Mouse (Mus musculus): ENCODE data around the gene Higd1b.

The Higd1b gene

DNA sequence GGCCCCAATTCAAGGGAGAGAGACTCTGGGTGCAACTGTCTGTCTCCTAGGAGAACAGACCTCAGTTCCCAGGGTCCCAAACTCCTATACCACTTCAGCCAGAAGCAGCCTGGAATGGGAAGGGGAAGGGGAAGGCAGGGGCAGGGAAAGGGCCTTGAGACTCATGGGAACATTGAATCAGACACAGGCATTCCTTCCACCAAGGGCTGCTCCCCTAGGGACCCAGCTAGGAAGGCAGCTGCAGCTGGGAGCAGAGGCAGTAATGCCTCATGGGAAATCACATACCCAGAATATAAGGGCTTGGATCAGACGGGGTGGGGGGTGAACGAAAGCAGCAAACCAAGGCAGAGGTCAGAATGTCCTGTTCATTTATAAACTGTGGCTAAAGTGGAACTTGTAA lies 2.5 kb downstream of the Higd1b start:
- in situ Hi-C loops (cut with MboI, MseI), result no loop called here

DNA sequence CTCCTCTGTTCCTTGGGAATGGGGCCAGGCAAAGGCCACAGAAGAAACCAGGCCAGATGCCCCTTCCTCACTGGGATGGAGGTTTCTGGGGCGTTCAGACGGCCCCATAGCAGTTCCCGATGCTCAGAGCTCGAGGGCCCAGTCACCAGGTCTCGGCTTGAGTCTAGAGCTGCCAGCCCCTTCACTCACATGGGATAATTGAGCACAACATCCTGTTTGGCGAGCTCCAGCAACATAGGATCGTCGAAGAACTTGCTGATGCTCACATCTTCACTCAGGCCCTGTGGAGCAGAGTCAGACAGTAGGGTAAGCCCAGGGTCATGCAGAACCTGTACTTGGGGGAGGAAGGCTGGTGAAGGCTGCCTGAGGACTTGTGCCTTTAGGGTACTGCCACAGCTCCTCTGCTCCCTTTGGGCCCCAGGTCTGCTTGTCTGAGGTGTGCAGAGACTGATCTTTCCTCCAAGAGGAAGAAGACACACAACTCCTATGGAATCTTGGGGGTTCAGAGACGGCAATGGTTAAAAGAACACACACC lies 3.0 kb downstream of the Higd1b start:
- in situ Hi-C loops (cut with MboI, MseI), result no loop called here

DNA sequence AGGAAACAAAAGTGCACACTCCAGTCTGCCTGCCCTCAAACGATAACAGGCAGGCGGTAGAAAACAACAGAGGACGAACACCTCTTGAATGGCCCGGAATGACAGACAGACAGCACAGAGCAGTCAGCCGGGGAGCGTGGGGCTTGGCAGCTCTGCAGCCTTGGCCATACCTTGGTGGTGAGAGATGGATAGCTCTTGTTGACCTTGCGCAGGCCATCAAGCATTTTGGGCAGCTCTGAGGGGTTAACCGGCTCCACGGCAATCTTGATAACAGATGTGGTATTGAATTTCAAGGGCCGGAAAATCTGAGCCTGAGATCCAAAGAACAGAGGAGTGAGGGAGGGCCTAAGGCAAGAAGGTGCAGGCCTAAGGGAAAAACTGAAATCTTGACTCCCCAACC lies 10.3 kb downstream of the Higd1b start:
- in situ Hi-C loops (cut with MboI, MseI), result no loop called here

DNA sequence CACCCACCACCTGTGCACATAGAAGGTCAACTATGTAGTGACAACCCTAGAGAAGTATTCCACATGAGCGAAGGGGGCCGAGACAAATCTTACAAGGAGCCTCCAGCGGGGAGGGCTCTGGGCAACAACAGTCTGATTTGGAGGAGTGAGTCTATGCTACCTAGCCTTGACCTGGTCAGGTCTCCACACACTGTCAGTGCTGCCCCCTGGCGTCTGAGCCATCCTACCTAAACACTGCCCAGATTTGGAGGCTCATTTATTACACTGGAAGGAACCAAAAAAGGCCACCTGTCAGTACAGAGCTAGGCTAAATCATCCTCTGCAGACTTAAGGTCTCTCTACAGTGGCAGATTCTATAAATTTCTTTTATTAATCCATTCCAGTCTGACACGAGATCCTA lies 16.2 kb downstream of the Higd1b start:
- in situ Hi-C loops (cut with MboI, MseI), result no loop called here

DNA sequence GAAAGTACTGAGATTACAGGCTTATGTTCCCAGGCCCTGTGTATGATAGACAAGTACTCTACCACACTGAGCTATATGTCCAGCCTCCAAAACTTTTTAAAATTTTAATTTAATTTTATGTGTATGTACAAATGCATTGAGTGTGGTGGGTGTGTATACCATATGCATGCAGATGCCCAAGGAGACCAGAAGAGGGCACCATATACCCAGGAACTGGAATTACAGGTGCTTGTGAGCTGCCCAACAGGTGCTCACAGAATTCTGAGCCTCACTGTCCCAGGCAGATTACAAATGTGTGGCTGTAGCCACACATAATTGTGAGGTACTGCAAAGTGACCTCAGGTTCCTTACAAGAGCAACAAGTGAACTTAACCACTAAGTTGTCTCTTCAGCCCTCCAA lies 18.1 kb downstream of the Higd1b start:
- in situ Hi-C loops (cut with MboI, MseI), result no loop called here

DNA sequence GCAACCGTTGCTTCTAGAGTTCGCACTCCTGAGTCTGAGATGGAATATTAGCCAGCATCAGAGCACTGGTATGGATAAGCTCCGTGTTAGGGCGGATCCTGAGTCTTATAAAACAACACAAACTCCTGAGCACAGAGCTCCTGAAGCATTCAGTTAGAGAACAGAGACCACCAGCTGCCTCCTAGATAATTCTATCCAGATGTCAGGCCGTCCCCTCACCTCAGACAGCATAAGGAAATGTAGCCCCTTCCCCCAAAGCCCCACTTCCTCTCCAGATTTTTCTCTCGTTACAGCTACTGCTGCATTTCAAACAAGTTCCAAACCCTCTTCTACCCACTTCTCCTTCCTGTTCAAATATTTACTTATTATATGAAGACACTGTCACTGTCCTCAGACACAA lies 20.3 kb downstream of the Higd1b start:
- in situ Hi-C loops (cut with MboI, MseI), result no loop called here

DNA sequence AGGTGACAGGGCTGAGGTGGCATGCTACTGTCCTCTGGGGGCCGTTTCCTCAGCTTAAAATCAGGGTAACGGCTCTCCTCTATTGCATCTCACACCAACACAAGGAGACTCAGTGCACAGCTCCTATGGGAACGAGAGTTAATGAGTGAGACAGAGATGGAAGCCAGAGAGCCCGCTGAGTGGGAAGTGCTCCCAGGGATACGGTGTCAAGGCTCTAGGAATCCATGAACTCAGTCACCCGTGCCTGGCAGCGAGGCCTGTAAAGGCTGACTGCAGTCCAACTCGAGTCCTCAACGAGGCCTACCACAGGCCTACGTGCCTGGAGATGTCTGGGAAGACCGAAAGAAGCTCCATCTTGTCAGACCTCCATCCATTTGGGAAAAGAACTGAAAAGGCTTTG lies 23.3 kb downstream of the Higd1b start:
- in situ Hi-C loops (cut with MboI, MseI), result no loop called here

DNA sequence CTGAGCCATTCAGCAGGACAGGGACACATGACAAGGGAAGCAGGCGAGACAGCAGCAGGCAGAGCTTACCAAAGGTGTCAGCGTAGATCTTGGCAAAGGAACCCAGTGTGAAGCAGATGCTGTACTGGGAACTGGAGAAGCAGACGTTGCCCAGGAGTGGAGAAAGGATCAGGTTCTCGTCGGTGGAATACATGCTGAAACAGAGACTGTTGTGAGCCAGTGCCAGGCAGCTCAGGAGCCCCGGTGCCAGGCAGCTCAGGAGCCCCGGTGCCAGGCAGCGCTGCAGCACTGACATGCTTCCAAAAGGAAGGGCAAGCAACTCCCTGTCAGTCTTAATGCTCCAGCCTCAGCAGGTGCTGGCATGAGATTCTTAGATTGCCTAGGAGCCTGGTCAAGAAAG lies 24.3 kb downstream of the Higd1b start:
- in situ Hi-C loops (cut with MboI, MseI), result loop anchor here (5.0 kb wide), 1 partner anchor 83 kb away; no protein-coding TSS in a partner anchor

DNA sequence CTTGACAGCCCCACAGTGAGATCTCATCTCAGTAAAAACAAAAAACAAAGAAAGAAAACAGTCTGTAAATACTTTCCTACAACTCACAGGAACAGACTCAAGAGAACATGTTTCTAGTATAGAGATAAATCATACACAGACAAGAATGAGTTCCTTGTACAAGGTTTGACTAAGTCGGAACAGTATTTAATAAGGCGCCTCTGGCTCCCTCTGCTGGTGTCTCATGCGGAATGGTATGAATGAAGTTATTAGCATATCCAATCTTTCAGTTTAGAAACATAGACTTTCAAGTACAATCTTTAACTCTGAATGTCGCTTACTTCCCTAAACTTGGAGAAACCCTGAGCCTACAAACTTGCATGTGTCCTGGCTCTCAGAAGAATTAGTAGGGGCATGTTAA lies 28.6 kb downstream of the Higd1b start:
- in situ Hi-C loops (cut with MboI, MseI), result loop anchor here (5.0 kb wide), 1 partner anchor 87 kb away; no protein-coding TSS in a partner anchor

DNA sequence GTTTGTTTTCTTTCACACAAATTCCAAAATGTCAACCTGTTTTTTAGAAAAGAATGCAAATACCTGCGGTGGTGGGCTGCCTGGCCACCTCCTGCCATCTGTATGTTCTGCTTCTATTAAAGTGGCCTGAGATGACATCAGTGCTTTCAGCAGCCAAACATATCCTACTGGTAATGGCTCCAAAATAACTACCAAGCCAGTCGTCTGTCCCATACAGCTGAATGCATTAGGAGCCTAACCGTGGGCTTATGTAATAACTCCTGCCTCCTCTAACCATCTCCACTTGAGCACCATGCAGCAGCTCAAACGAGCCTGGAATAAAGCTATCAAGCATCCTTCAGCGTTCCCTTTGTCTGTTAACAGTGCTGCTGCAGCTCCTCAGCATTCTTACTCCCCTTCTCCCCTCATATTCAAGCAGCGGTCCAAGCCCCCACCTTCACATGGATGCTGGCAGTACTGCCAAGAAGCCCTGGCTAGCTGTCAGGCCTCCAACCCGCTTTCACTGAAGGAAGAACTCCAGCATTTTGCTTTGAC lies 39.2 kb downstream of the Higd1b start:
- in situ Hi-C loops (cut with MboI, MseI), result no loop called here

DNA sequence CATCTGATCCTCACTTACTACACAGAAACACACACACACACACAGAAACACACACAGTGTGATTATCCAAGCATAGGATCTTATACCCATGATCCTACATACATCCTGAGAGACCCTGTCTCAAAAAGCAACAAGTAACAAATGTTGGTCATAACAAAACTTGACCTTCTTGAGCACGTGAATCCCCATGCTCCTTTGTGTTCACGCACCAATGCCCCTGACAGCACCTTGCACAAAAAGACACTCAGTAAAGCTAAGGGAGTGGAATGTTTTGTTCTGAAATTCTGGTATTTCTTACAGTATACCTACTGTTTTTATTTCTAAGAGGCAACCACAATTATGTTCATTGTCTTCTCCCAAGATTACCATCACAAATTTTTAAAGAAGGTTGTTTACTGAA lies 43.9 kb downstream of the Higd1b start:
- in situ Hi-C loops (cut with MboI, MseI), result no loop called here

DNA sequence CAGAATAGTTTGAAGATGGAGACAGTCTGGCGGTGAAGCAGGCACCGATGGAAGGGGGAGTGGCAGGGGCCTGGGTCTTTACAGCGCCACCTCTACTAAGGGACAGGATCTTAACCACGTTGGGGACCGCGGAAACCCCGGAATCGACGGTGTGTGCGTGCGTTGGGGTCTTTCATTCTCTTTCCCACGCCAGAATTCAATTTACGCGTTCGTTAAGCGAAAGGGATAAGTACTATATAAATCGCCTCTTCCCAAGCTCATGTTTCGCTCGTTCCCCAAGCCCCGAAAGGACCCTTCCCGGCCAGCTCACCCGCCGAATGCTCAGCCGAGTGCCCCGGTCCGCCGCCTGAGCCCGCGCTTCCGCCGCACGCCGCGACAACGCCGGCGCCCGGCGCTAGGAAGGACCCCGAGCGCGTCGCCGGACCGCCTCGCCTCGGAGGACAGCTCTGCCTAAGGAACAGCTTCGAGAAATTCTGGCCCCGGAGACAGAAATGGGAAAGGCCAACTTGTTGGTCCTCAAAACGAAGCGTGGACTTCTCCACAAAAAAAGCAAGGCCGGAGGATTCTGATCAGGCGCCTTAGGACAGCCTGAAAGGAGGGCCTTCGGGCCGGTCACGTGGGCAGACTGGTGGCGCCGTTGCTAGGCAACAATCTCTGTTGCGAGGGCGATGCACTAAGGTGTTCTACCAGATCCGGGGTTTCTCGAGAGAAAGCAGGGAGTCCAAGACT lies 45.1 kb downstream of the Higd1b start, which contains the start of the genes Eftud2 and Ccdc103:
Gene Eftud2, minus strand, starts transcription at position 401 of the 729 bp plus-strand sequence.
Gene Ccdc103, plus strand, starts transcription at position 620 of the 729 bp plus-strand sequence.
- in situ Hi-C loops (cut with MboI, MseI), result no loop called here

DNA sequence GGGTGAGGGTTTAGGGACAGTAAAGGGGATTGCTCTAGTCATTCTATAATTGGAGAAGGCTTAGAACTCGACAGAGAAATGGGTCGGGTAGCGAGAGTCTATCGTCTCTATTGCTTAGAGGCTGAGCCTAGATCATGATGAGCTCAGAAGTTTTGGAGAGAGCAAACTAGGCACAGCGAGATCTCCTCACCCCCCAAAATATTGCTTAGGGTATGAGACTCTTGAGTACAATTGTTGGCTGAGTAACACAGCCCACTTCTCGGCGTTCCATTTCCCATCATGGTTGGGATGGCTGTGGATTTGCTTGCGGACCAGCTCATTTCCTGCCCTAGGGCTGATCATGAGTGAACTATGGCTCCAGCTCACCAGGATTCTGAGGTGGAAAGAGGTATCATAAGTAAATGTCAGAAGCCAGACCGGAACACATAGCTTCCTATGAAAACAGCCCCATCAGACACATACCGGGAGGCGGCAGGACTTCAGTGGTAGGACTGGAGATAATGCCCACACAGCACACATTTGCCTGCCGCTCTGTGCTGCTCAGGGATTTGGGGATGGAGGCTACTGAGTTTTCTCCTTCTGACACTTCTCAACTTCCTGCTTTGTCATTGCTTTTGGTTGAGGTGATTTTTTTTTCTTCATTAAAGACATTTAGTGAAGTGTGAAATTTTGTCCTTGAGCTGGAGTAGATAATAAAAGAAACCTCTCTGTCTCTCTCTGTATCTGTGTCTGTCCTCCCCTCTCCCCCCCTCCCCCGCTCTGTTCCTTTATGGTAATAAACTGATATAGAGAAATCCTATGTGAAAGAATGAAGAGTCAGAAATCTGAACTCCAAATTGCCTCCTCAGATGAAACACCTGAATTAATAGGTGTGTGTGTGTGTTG lies 45.9 kb downstream of the Higd1b start:
- in situ Hi-C loops (cut with MboI, MseI), result no loop called here

DNA sequence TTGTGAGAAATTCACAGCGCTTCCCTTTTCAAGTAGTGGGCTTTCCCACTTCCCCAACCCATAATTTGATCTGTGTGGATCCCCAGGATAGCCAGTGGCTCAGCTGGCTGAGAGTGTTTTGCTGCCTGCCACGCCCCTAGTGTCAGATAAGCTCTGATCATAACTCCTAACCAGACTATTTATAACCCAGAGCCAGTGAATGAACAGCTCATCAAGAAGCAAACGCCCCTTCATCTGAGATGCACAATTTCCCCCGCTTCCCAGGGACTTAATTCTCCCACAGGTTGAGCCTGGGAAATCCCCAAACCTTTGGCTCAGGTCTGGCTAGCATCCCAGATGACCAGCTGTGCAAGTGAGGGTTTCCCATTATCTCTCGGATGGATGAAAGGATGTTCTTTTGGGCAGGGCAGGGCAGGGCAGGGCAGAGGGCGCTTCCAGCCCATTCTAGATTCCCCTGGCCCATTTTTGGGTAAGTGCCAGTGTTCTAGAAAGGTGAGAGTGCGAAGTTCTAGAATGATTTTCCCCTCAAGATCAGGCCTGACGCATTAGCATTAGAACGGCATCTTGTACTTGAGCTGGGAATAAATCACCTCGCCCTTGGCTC lies 49.1 kb downstream of the Higd1b start, which contains the start of gene Fam187a:
Gene Fam187a, plus strand, starts transcription at position 554 of the 604 bp plus-strand sequence.
- in situ Hi-C loops (cut with MboI, MseI), result no loop called here

DNA sequence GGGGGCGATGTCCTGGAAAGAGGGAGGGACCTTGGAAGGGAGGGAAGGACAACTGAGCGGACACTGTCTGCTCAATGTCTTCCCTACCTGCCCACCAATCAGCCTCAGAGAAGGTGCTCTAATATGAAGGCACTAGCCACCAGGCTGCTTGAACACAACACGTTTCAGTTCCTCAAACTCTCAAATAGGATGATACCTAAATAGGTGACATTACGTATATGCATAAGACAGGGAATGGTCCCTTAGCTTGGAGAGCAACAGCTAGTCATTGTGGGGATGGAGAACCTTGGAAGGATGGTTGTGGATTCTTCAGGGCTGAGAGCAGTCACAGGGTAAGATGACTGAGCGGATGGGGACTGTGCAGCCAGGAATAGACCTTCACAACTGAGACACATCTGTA lies 51.8 kb downstream of the Higd1b start:
- in situ Hi-C loops (cut with MboI, MseI), result no loop called here

Data from T-helper 1 cell (primary cell).